Comparison of ENCODE assay signal across 8 mouse cellular contexts in genomic region chr9:60311594-60312128, GRCm38 (mm10).
A peak's percentile ranks its signal among the peaks of the same experiment; 100 is the strongest.
DNase-seq lines count a peak whose midpoint lies in the region; ATAC-seq lines count a peak whose summit lies in the region.
"Had no signal": no experiment of that assay in that cellular context is flagged by ENCODE, and none has a peak within 500 bp of the region (broad histone marks: within the 10 kb centered on the region; RNA-seq: fewer than 3 reads in every experiment).

No protein-coding gene starts in this region.

- intact Hi-C loops in left cerebral cortex, postnatal 14 days (cut with DNase I) = no loop called here

- ATAC-seq in embryonic facial prominence, embryonic 15.5 days (ENCODE audit: insufficient number of reproducible peaks, low FRiP score, low TSS enrichment, low read depth) = peak; percentile 55; the same call in 1 of the 2 replicates
- ATAC-seq in intestine, embryonic 16.5 days = no peak

- H3K4me1 ChIP-seq in embryonic facial prominence, embryonic 15.5 days = peaks cover 39% of the 10 kb centered on the region
- peaks cover 51% of the 10 kb centered on the region for H3K4me1 ChIP-seq in intestine, embryonic 16.5 days (ENCODE audit: control insufficient read depth, insufficient read depth, low read length)

- no peaks in the 10 kb centered on the region for H3K9me3 ChIP-seq in embryonic facial prominence, embryonic 15.5 days (replicated peaks)
- H3K9me3 ChIP-seq in intestine, embryonic 16.5 days (ENCODE audit: control insufficient read depth, low read length) = no peaks in the 10 kb centered on the region
- H3K9me3 ChIP-seq: heart, embryonic 13.5 days had no signal

- no peak overlapping the region for H3K4me2 ChIP-seq in embryonic facial prominence, embryonic 15.5 days (replicated peaks)
- no peak overlapping the region for H3K4me2 ChIP-seq in intestine, embryonic 16.5 days (ENCODE audit: low read depth, low read length)
- H3K4me2 ChIP-seq: heart, embryonic 13.5 days had no signal

- no peak overlapping the region for H3K9ac ChIP-seq in embryonic facial prominence, embryonic 15.5 days
- H3K9ac ChIP-seq in intestine, embryonic 16.5 days (ENCODE audit: low read depth, low read length) = no peak overlapping the region
- H3K9ac ChIP-seq: heart, embryonic 13.5 days had no signal

- 52% methylated on average over 10 of the region's 10 CpGs for WGBS in embryonic facial prominence, embryonic 15.5 days
- WGBS in intestine, embryonic 16.5 days = 63% methylated on average over 10 of the region's 10 CpGs

- H3K36me3 ChIP-seq in embryonic facial prominence, embryonic 15.5 days = no peaks in the 10 kb centered on the region
- no peaks in the 10 kb centered on the region for H3K36me3 ChIP-seq in intestine, embryonic 16.5 days (ENCODE audit: control insufficient read depth, insufficient read depth, low read length)
- H3K36me3 ChIP-seq: heart, embryonic 13.5 days had no signal

- DNase-seq in brain, adult 2 months (ENCODE audit: low read depth, low spot score) = peak; percentile 60
- DNase-seq in left cerebral cortex, postnatal 14 days (ENCODE audit: low spot score in 2 of 2) = peak; percentile 38 to 47
- peak; percentile 18 for DNase-seq in right cerebral cortex, postnatal 14 days
- no peak for DNase-seq in yolk sac, embryonic 10.5 days (ENCODE audit: low spot score)
- DNase-seq in spleen, postnatal 4 days (ENCODE audit: low spot score in 2 of 2) = no peak

- no peaks in the 10 kb centered on the region for H3K27me3 ChIP-seq in embryonic facial prominence, embryonic 15.5 days
- H3K27me3 ChIP-seq in intestine, embryonic 16.5 days (replicated peaks; ENCODE audit: control insufficient read depth, insufficient read depth, low read length) = no peaks in the 10 kb centered on the region
- H3K27me3 ChIP-seq: heart, embryonic 13.5 days had no signal

- no peak overlapping the region for H3K4me3 ChIP-seq in embryonic facial prominence, embryonic 15.5 days (replicated peaks)
- no peak overlapping the region for H3K4me3 ChIP-seq in intestine, embryonic 16.5 days (ENCODE audit: low read length)
- H3K4me3 ChIP-seq: heart, embryonic 13.5 days had no signal

- peak overlapping the region; percentile 35 for H3K27ac ChIP-seq in embryonic facial prominence, embryonic 15.5 days (replicated peaks)
- peak overlapping the region; percentile 7; the same call in 1 of the 2 replicates for H3K27ac ChIP-seq in intestine, embryonic 16.5 days (ENCODE audit: low read length)
- H3K27ac ChIP-seq: heart, embryonic 13.5 days had no signal

Comparison
In these comparisons a context has a peak if more than half of its experiments do, and no peak if none do; other contexts are left out.
1. DNase-seq: peak in brain, adult 2 months (single experiment), left cerebral cortex, postnatal 14 days (2 of 2) and right cerebral cortex, postnatal 14 days (single experiment); none in yolk sac, embryonic 10.5 days (single experiment) and spleen, postnatal 4 days (0 of 2).